Mouse (Mus musculus): ENCODE results near the gene Gas1.

DNA sequence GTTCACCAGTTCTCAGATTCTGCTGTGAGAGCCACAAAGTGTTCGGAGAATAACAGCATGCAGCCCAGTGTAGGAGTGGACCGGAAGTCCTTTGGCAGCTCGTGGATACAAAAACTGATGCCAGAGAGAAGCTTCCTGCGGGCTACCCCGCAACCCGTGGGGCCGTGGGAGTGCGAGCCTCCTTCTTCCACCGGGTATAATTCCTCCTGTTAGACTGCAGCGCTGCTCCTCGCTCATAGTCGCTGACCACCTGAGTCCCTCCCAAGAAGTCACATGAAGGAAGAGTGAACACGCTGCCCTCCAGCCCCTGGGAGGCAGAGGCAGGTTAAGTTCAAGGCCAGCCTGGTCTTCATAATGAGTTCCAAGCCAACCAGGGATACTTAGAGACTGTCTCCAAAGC lies 45.4 kb downstream of the Gas1 start:
- TF ChIP-seq CTCF (conservative IDR thresholded peaks at IDR 0.05; ENCODE audit: low read length) (no peak), POU5F1 (IDR thresholded peaks at IDR 0.05; ENCODE audit: borderline replicate concordance, low read length) (no peak)

All from E14TG2a.4 (cell line).